Mouse (Mus musculus) central nervous system, embryonic 11.5 days (tissue): Measurements from ENCODE around the gene Nccrp1. TPM values are rescaled to one million over a fixed set of nuclear protein-coding genes. Genes with fewer than 3 reads are reported as not detected.

Source experiments
- polyA plus RNA-seq: library from polyadenylated mRNA; depleted of rRNA; stranded (reverse); fragments of >200 nt; gene quantifications from 2 replicates; pipeline ENCODE4 v1.2.3, GENCODE M21; 2012; rRNA removed

The Nccrp1 gene
- polyA plus RNA-seq, result 0.07 TPM in 1 of 2 replicates, not detected in the other

GRCm38 (mm10) chr7:28547154-28547553 lies at the start of gene Nccrp1:
Gene Nccrp1 (minus strand): TSS chr7:28547254.

GRCm38 (mm10) chr7:28540526-28540925 lies 6.5 kb downstream of the Nccrp1 start, which contains the start of gene Sycn:
Gene Sycn (plus strand): TSS chr7:28540885.

GRCm38 (mm10) chr7:28522536-28522935 lies 24.5 kb downstream of the Nccrp1 start, which contains the start of gene Ifnl3:
Gene Ifnl3 (plus strand): TSS chr7:28522836.

GRCm38 (mm10) chr7:28510405-28510974 lies 36.6 kb downstream of the Nccrp1 start, which contains the start of gene Ifnl2:
Gene Ifnl2 (minus strand): TSS chr7:28510455.

Other genes starting within 250 kb of the Nccrp1 start
- 41.2 and 93.1 TPM in 2 replicates for gene Dll3, start 245.0 kb downstream of the Nccrp1 start, polyA plus RNA-seq
- gene Timm50, start 235.2 kb downstream of the Nccrp1 start, polyA plus RNA-seq, result 99.1 and 125 TPM in 2 replicates
- gene Supt5, start 208.5 kb downstream of the Nccrp1 start, polyA plus RNA-seq, result 102 and 105 TPM in 2 replicates
- gene Rps16, start 196.6 kb downstream of the Nccrp1 start, polyA plus RNA-seq, result 2,195 and 2,197 TPM in 2 replicates
- gene Plekhg2, start 174.7 kb downstream of the Nccrp1 start, polyA plus RNA-seq, result 44.0 and 64.1 TPM in 2 replicates
- gene Zfp36, start 167.0 kb downstream of the Nccrp1 start, polyA plus RNA-seq, result 3.4 and 4.2 TPM in 2 replicates
- gene Med29, start 154.5 kb downstream of the Nccrp1 start, polyA plus RNA-seq, result 32.8 and 45.9 TPM in 2 replicates
- gene Paf1, start 154.3 kb downstream of the Nccrp1 start, polyA plus RNA-seq, result 124 and 409 TPM in 2 replicates
- 10.2 and 17.1 TPM in 2 replicates for gene Gmfg, start 109.8 kb downstream of the Nccrp1 start, polyA plus RNA-seq
- gene Lrfn1, start 95.3 kb downstream of the Nccrp1 start, polyA plus RNA-seq, result 17.1 and 23.3 TPM in 2 replicates
- gene Ifnl2, start 36.8 kb downstream of the Nccrp1 start, polyA plus RNA-seq, result not detected in 2 replicates
- gene Ifnl3, start 24.4 kb downstream of the Nccrp1 start, polyA plus RNA-seq, result not detected in 2 replicates
- gene Sycn, start 6.4 kb downstream of the Nccrp1 start, polyA plus RNA-seq, result not detected in 2 replicates
- gene Samd4b, start 50.9 kb upstream of the Nccrp1 start, polyA plus RNA-seq, result 47.4 and 72.3 TPM in 2 replicates
- 30.7 and 42.8 TPM in 2 replicates for gene Pak4, start 50.9 kb upstream of the Nccrp1 start, polyA plus RNA-seq
- 0.05 TPM in 1 of 2 replicates, not detected in the other for gene Acp7, start 84.1 kb upstream of the Nccrp1 start, polyA plus RNA-seq
- 5.5 and 12.1 TPM in 2 replicates for gene Fbxo27, start 145.6 kb upstream of the Nccrp1 start, polyA plus RNA-seq
- gene Fbxo17, start 169.6 kb upstream of the Nccrp1 start, polyA plus RNA-seq, result 5.6 and 10.4 TPM in 2 replicates
- 66.2 and 163 TPM in 2 replicates for gene Mrps12, start 194.6 kb upstream of the Nccrp1 start, polyA plus RNA-seq
- gene Sars2, start 194.7 kb upstream of the Nccrp1 start, polyA plus RNA-seq, result 28.0 and 31.2 TPM in 2 replicates
- gene Ccer2, start 208.9 kb upstream of the Nccrp1 start, polyA plus RNA-seq, result 1.3 and 1.7 TPM in 2 replicates
- gene Sirt2, start 219.5 kb upstream of the Nccrp1 start, polyA plus RNA-seq, result 70.2 and 74.6 TPM in 2 replicates
- gene Nfkbib, start 220.3 kb upstream of the Nccrp1 start, polyA plus RNA-seq, result 22.2 and 23.3 TPM in 2 replicates
- gene Rinl, start 241.7 kb upstream of the Nccrp1 start, polyA plus RNA-seq, result 1.7 and 3.6 TPM in 2 replicates